Mouse (Mus musculus): Measurements from ENCODE around the gene Wdr78. TPM values are rescaled to one million over a fixed set of nuclear protein-coding genes. Genes with fewer than 3 reads are reported as not detected.

Gene Wdr78
- polyA plus RNA-seq (2014; fragmentation: Nextera tagmentation; extraction: Ambion mirVana), result 1.7 and 2.2 TPM in 2 replicates

DNA sequence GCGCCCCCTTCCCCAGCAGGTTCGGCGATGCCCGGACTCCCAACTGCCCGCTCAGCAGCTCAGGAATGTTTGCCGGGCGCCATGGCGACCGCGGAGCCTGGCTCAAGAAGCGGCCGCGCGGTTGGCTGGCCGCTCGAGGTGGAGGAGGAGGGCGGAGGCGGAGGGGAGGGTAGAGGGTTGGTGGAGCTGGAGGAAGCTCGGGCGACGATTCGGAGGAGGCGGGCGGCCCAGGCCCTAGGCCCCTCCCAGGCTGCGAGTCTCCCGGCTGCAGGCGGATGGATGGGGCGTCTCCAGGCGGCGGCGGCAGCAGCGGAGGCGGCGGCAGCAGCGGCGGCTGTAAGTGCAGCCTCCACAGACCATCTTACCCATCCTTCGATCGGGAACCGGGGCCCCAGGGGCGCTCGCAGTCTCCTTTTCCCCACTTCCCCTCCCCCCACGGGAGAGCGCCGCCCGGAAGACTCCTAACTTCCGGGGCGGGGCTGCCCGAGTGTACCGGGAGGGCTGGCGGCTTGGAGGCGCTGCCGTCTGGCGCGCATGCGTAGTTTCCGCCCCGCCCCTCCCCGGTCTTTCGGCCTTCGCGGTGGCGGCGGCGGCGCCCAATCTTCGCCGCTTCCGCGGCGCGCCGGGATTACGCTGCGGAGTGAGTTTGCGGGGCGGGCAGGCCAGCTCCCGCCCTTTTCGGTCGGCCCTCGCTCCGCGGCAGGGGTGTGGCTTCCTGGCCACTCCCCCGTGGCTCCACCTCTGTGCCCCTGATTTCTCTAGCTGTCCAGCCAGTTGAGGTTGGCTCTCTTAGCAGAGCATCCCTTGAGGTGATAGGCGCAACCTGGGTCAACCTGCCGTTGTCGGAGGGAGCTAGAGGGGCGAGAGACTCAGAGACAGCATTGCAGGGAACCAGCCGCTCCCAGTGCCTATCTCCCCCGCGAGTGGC is at the start of gene Wdr78, which contains the start of gene Mier1:
TSS of gene Wdr78 (minus strand) at position 372 of the 928 bp plus-strand sequence.
TSS of gene Mier1 (plus strand) at position 207 of the 928 bp plus-strand sequence.
- Histone ChIP-seq H3K9ac (ENCODE audit: low read depth, low read length) (peak within 1 kb of the TSS; percentile 96), H3K27ac (ENCODE audit: low read depth, low read length) (peak within 1 kb of the TSS; percentile 99), H3K27me3 (ENCODE audit: control insufficient read depth, insufficient read depth, low read length) (no peaks in the 10 kb centered on the region), H3K4me2 (peak within 1 kb of the TSS; percentile 82), H3K4me3 (ENCODE audit: low read depth, low read length) (peak within 1 kb of the TSS; percentile 87), H3K9me3 (replicated peaks; ENCODE audit: control insufficient read depth, low read length) (no peaks in the 10 kb centered on the region), H3K4me1 (ENCODE audit: control insufficient read depth, insufficient read depth, low read length) (peaks cover 11% of the 10 kb centered on the region), H3K36me3 (ENCODE audit: control insufficient read depth, insufficient read depth, low read length) (no peaks in the 10 kb centered on the region)
- WGBS (ENCODE audit: insufficient replicate concordance), result under 1% methylated on average over 80 of the region's 90 CpGs
- peak; percentile 99 for ATAC-seq (replicated peaks; ENCODE audit: insufficient number of reproducible peaks, low FRiP score, low TSS enrichment)

- Histone ChIP-seq H3K9ac (ENCODE audit: low read depth, low read length) (no peak overlapping the region), H3K36me3 (ENCODE audit: control insufficient read depth, insufficient read depth, low read length) (peaks cover 23% of the 10 kb centered on the region), H3K27me3 (ENCODE audit: control insufficient read depth, insufficient read depth, low read length) (no peaks in the 10 kb centered on the region), H3K27ac (ENCODE audit: low read depth, low read length) (no peak overlapping the region), H3K4me1 (ENCODE audit: control insufficient read depth, insufficient read depth, low read length) (no peaks in the 10 kb centered on the region), H3K4me3 (ENCODE audit: low read depth, low read length) (no peak overlapping the region), H3K4me2 (no peak overlapping the region), H3K9me3 (replicated peaks; ENCODE audit: control insufficient read depth, low read length) (no peaks in the 10 kb centered on the region)
- WGBS (ENCODE audit: insufficient replicate concordance), result 93% methylated on average over 4 of the region's 4 CpGs
- ATAC-seq (replicated peaks; ENCODE audit: insufficient number of reproducible peaks, low FRiP score, low TSS enrichment), result no peak
Observed at GRCm38 (mm10) chr4:103158781-103159180, 44.4 kb upstream of the Wdr78 start.

DNA sequence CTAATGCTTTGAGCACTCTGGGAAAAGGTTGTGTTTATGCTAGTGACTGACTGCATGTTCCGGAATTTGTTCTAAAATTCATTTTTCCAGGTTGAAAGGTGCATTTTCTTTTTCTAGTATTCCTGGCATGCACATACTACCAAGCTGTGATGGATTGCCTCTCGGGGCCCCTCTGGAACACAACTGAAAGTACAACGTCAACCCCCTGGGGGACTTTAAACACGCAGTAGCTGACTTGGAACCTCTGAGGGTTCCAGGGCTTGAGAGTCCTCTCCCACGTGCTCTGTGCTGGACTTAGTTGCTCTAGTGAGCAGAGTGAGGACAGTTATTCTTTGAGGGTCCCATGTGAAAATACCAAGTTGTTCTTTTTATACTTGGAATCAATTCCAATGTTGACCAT is 37.6 kb upstream of the Wdr78 start:
- Histone ChIP-seq H3K27ac (ENCODE audit: low read depth, low read length) (no peak overlapping the region), H3K27me3 (ENCODE audit: control insufficient read depth, insufficient read depth, low read length) (no peaks in the 10 kb centered on the region), H3K4me1 (ENCODE audit: control insufficient read depth, insufficient read depth, low read length) (no peaks in the 10 kb centered on the region), H3K9ac (ENCODE audit: low read depth, low read length) (no peak overlapping the region), H3K36me3 (ENCODE audit: control insufficient read depth, insufficient read depth, low read length) (peaks cover 39% of the 10 kb centered on the region), H3K4me2 (no peak overlapping the region), H3K4me3 (ENCODE audit: low read depth, low read length) (no peak overlapping the region), H3K9me3 (replicated peaks; ENCODE audit: control insufficient read depth, low read length) (no peaks in the 10 kb centered on the region)
- ATAC-seq (replicated peaks; ENCODE audit: insufficient number of reproducible peaks, low FRiP score, low TSS enrichment), result no peak
- 90% methylated on average over 5 of the region's 5 CpGs for WGBS (ENCODE audit: insufficient replicate concordance)

- 52% methylated on average over 5 of the region's 5 CpGs for WGBS (ENCODE audit: insufficient replicate concordance)
- H3K4me3 ChIP-seq (ENCODE audit: low read depth, low read length), result no peak overlapping the region
- peaks cover 24% of the 10 kb centered on the region for H3K36me3 ChIP-seq (ENCODE audit: control insufficient read depth, insufficient read depth, low read length)
- ATAC-seq (replicated peaks; ENCODE audit: insufficient number of reproducible peaks, low FRiP score, low TSS enrichment), result no peak
- H3K9ac ChIP-seq (ENCODE audit: low read depth, low read length), result no peak overlapping the region
- no peaks in the 10 kb centered on the region for H3K27me3 ChIP-seq (ENCODE audit: control insufficient read depth, insufficient read depth, low read length)
- no peaks in the 10 kb centered on the region for H3K4me1 ChIP-seq (ENCODE audit: control insufficient read depth, insufficient read depth, low read length)
- no peaks in the 10 kb centered on the region for H3K9me3 ChIP-seq (replicated peaks; ENCODE audit: control insufficient read depth, low read length)
- no peak overlapping the region for H3K27ac ChIP-seq (ENCODE audit: low read depth, low read length)
- H3K4me2 ChIP-seq, result no peak overlapping the region
Observed at GRCm38 (mm10) chr4:103146339-103146738, 32.0 kb upstream of the Wdr78 start.

GRCm38 (mm10) chr4:103136946-103137345 is 22.6 kb upstream of the Wdr78 start:
- Histone ChIP-seq H3K27me3 (ENCODE audit: control insufficient read depth, insufficient read depth, low read length) (no peaks in the 10 kb centered on the region), H3K9me3 (replicated peaks; ENCODE audit: control insufficient read depth, low read length) (no peaks in the 10 kb centered on the region), H3K36me3 (ENCODE audit: control insufficient read depth, insufficient read depth, low read length) (peaks cover 7% of the 10 kb centered on the region), H3K9ac (ENCODE audit: low read depth, low read length) (no peak overlapping the region), H3K4me3 (ENCODE audit: low read depth, low read length) (no peak overlapping the region), H3K4me2 (no peak overlapping the region), H3K27ac (ENCODE audit: low read depth, low read length) (no peak overlapping the region), H3K4me1 (ENCODE audit: control insufficient read depth, insufficient read depth, low read length) (no peaks in the 10 kb centered on the region)
- 50% methylated on average over 1 of the region's 1 CpGs for WGBS (ENCODE audit: insufficient replicate concordance)
- ATAC-seq (replicated peaks; ENCODE audit: insufficient number of reproducible peaks, low FRiP score, low TSS enrichment), result no peak

- Histone ChIP-seq H3K27ac (ENCODE audit: low read depth, low read length) (no peak overlapping the region), H3K4me3 (ENCODE audit: low read depth, low read length) (no peak overlapping the region), H3K9ac (ENCODE audit: low read depth, low read length) (no peak overlapping the region), H3K27me3 (ENCODE audit: control insufficient read depth, insufficient read depth, low read length) (no peaks in the 10 kb centered on the region), H3K36me3 (ENCODE audit: control insufficient read depth, insufficient read depth, low read length) (no peaks in the 10 kb centered on the region), H3K4me1 (ENCODE audit: control insufficient read depth, insufficient read depth, low read length) (peaks cover 4% of the 10 kb centered on the region), H3K9me3 (replicated peaks; ENCODE audit: control insufficient read depth, low read length) (no peaks in the 10 kb centered on the region), H3K4me2 (no peak overlapping the region)
- 78% methylated on average over 4 of the region's 4 CpGs for WGBS (ENCODE audit: insufficient replicate concordance)
- ATAC-seq (replicated peaks; ENCODE audit: insufficient number of reproducible peaks, low FRiP score, low TSS enrichment), result no peak
Observed at GRCm38 (mm10) chr4:103126533-103126932, 12.2 kb upstream of the Wdr78 start.

GRCm38 (mm10) chr4:103123606-103124005 is 9.3 kb upstream of the Wdr78 start:
- no peak for ATAC-seq (replicated peaks; ENCODE audit: insufficient number of reproducible peaks, low FRiP score, low TSS enrichment)
- no peak overlapping the region for H3K27ac ChIP-seq (ENCODE audit: low read depth, low read length)
- H3K4me3 ChIP-seq (ENCODE audit: low read depth, low read length), result no peak overlapping the region
- H3K9me3 ChIP-seq (replicated peaks; ENCODE audit: control insufficient read depth, low read length), result no peaks in the 10 kb centered on the region
- H3K4me2 ChIP-seq, result no peak overlapping the region
- H3K9ac ChIP-seq (ENCODE audit: low read depth, low read length), result no peak overlapping the region
- no peaks in the 10 kb centered on the region for H3K36me3 ChIP-seq (ENCODE audit: control insufficient read depth, insufficient read depth, low read length)
- H3K27me3 ChIP-seq (ENCODE audit: control insufficient read depth, insufficient read depth, low read length), result no peaks in the 10 kb centered on the region
- peaks cover 13% of the 10 kb centered on the region for H3K4me1 ChIP-seq (ENCODE audit: control insufficient read depth, insufficient read depth, low read length)

DNA sequence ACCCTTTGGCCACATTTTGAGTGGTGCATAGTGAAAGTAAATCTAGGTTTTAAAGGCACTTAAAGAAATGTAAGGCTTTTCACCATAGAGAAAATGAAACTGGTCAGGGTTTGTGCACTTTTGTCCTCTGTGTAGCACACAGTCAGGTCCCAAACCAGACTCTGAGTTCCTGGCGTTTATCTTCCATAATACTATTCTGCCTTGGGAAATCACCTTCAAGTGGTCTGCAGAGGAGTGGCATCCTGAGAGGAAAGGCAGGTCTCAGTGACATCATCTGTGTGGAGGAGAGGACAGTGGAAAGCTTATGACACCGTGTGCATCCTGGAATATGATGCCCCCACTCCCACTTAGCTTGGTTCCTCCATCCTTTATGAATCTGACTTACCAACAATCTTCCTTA is 8.7 kb upstream of the Wdr78 start:
- H3K36me3 ChIP-seq (ENCODE audit: control insufficient read depth, insufficient read depth, low read length), result no peaks in the 10 kb centered on the region
- peaks cover 15% of the 10 kb centered on the region for H3K4me1 ChIP-seq (ENCODE audit: control insufficient read depth, insufficient read depth, low read length)
- no peaks in the 10 kb centered on the region for H3K9me3 ChIP-seq (replicated peaks; ENCODE audit: control insufficient read depth, low read length)
- H3K27ac ChIP-seq (ENCODE audit: low read depth, low read length), result no peak overlapping the region
- H3K9ac ChIP-seq (ENCODE audit: low read depth, low read length), result no peak overlapping the region
- WGBS (ENCODE audit: insufficient replicate concordance), result 24% methylated on average over 2 of the region's 2 CpGs
- H3K27me3 ChIP-seq (ENCODE audit: control insufficient read depth, insufficient read depth, low read length), result no peaks in the 10 kb centered on the region
- no peak for ATAC-seq (replicated peaks; ENCODE audit: insufficient number of reproducible peaks, low FRiP score, low TSS enrichment)
- H3K4me2 ChIP-seq, result 0 out of 2 replicates have a peak overlapping the region, but pooled peaks have one; percentile 9
- no peak overlapping the region for H3K4me3 ChIP-seq (ENCODE audit: low read depth, low read length)

All from heart, embryonic 11.5 days (tissue).